Mouse (Mus musculus): ENCODE results near the gene Fut2. TPM values are rescaled to one million over a fixed set of nuclear protein-coding genes. Genes with fewer than 3 reads are reported as not detected.

The Fut2 gene
- polyA plus RNA-seq, 1 experiment from 2014 or later = 0.27 TPM

GRCm38 (mm10) chr7:45628364-45629294 lies 37.6 kb downstream of the Fut2 start:
- Histone ChIP-seq H3K9ac (replicated peaks; ENCODE audit: low read depth) (peak overlapping the region; percentile 66), H3K4me2 (replicated peaks; ENCODE audit: low read depth, low read length) (peak overlapping the region; percentile 89), H3K4me1 (ENCODE audit: insufficient read depth, low read depth, low read length) (peaks cover 8% of the 10 kb centered on the region; the same call in 1 of the 2 replicates), H3K4me3 (ENCODE audit: low read depth, low read length) (peak overlapping the region; percentile 58), H3K27me3 (replicated peaks; ENCODE audit: insufficient read depth, low read length) (no peaks in the 10 kb centered on the region), H3K36me3 (ENCODE audit: insufficient read depth, low read length) (0 out of 2 replicates have a peak, but pooled peaks cover 4% of the 10 kb centered on the region), H3K9me3 (ENCODE audit: low read length) (no peaks in the 10 kb centered on the region), H3K27ac (ENCODE audit: low read length) (peak overlapping the region; percentile 90)
- DNase-seq (ENCODE audit: low spot score) (peak; percentile 94), ATAC-seq (peak; percentile 85)
- no peak for TF ChIP-seq EP300 (IDR thresholded peaks at IDR 0.05)
- TF ChIP-seq CTCF (IDR thresholded peaks at IDR 0.05) = peak; percentile 88
- WGBS = 2% methylated on average over 87 of the region's 105 CpGs

GRCm38 (mm10) chr7:45627261-45627660 lies 38.9 kb downstream of the Fut2 start, which contains the start of gene Rasip1:
Rasip1 (plus strand) TSS chr7:45627488.
- DNase-seq (ENCODE audit: low spot score) (peak; percentile 83), ATAC-seq (peak; percentile 74)
- Histone ChIP-seq H3K4me3 (ENCODE audit: low read depth, low read length) (peak within 1 kb of the TSS; percentile 58), H3K27ac (ENCODE audit: low read length) (peak within 1 kb of the TSS; percentile 90), H3K9ac (replicated peaks; ENCODE audit: low read depth) (peak within 1 kb of the TSS; percentile 66), H3K9me3 (ENCODE audit: low read length) (no peaks in the 10 kb centered on the region), H3K4me2 (replicated peaks; ENCODE audit: low read depth, low read length) (peak within 1 kb of the TSS; percentile 89), H3K27me3 (replicated peaks; ENCODE audit: insufficient read depth, low read length) (no peaks in the 10 kb centered on the region), H3K36me3 (ENCODE audit: insufficient read depth, low read length) (no peaks in the 10 kb centered on the region), H3K4me1 (ENCODE audit: insufficient read depth, low read depth, low read length) (peaks cover 3% of the 10 kb centered on the region; the same call in 1 of the 2 replicates)
- TF ChIP-seq CTCF (IDR thresholded peaks at IDR 0.05) (no peak), EP300 (IDR thresholded peaks at IDR 0.05) (peak; percentile 59)
- WGBS = 64% methylated on average over 9 of the region's 9 CpGs

- Histone ChIP-seq H3K9me3 (ENCODE audit: low read length) (no peaks in the 10 kb centered on the region), H3K36me3 (ENCODE audit: insufficient read depth, low read length) (no peaks in the 10 kb centered on the region), H3K9ac (replicated peaks; ENCODE audit: low read depth) (no peak overlapping the region), H3K4me1 (ENCODE audit: insufficient read depth, low read depth, low read length) (no peaks in the 10 kb centered on the region), H3K4me2 (replicated peaks; ENCODE audit: low read depth, low read length) (no peak overlapping the region; the same call in 1 of the 2 replicates), H3K27ac (ENCODE audit: low read length) (peak overlapping the region; percentile 90), H3K27me3 (replicated peaks; ENCODE audit: insufficient read depth, low read length) (no peaks in the 10 kb centered on the region), H3K4me3 (ENCODE audit: low read depth, low read length) (no peak overlapping the region)
- 67% methylated on average over 7 of the region's 7 CpGs for WGBS
- DNase-seq (ENCODE audit: low spot score) (no peak), ATAC-seq (peak; percentile 11; the same call in 1 of the 2 replicates)
- no peak for TF ChIP-seq CTCF (IDR thresholded peaks at IDR 0.05)
- TF ChIP-seq EP300 (IDR thresholded peaks at IDR 0.05) = no peak
Measured at GRCm38 (mm10) chr7:45626571-45627076, 39.6 kb downstream of the Fut2 start.

GRCm38 (mm10) chr7:45625481-45625880 lies 40.7 kb downstream of the Fut2 start:
- Histone ChIP-seq H3K4me1 (ENCODE audit: insufficient read depth, low read depth, low read length) (no peaks in the 10 kb centered on the region), H3K4me2 (replicated peaks; ENCODE audit: low read depth, low read length) (no peak overlapping the region), H3K4me3 (ENCODE audit: low read depth, low read length) (no peak overlapping the region), H3K36me3 (ENCODE audit: insufficient read depth, low read length) (no peaks in the 10 kb centered on the region), H3K27me3 (replicated peaks; ENCODE audit: insufficient read depth, low read length) (no peaks in the 10 kb centered on the region), H3K27ac (ENCODE audit: low read length) (no peak overlapping the region), H3K9me3 (ENCODE audit: low read length) (no peaks in the 10 kb centered on the region), H3K9ac (replicated peaks; ENCODE audit: low read depth) (no peak overlapping the region)
- ATAC-seq (no peak), DNase-seq (ENCODE audit: low spot score) (no peak)
- 82% methylated on average over 8 of the region's 8 CpGs for WGBS
- TF ChIP-seq EP300 (IDR thresholded peaks at IDR 0.05) (no peak), CTCF (IDR thresholded peaks at IDR 0.05) (no peak)

- H3K4me1 ChIP-seq (ENCODE audit: insufficient read depth, low read depth, low read length) = no peaks in the 10 kb centered on the region
- ATAC-seq = no peak
- no peaks in the 10 kb centered on the region for H3K27me3 ChIP-seq (replicated peaks; ENCODE audit: insufficient read depth, low read length)
- WGBS = 61% methylated on average over 3 of the region's 3 CpGs
- TF ChIP-seq EP300 (IDR thresholded peaks at IDR 0.05) (no peak), CTCF (IDR thresholded peaks at IDR 0.05) (no peak)
- no peak overlapping the region for H3K4me3 ChIP-seq (ENCODE audit: low read depth, low read length)
- H3K4me2 ChIP-seq (replicated peaks; ENCODE audit: low read depth, low read length) = no peak overlapping the region
- H3K9me3 ChIP-seq (ENCODE audit: low read length) = no peaks in the 10 kb centered on the region
- H3K27ac ChIP-seq (ENCODE audit: low read length) = no peak overlapping the region
- no peak overlapping the region for H3K9ac ChIP-seq (replicated peaks; ENCODE audit: low read depth)
- H3K36me3 ChIP-seq (ENCODE audit: insufficient read depth, low read length) = no peaks in the 10 kb centered on the region
- DNase-seq (ENCODE audit: low spot score) = no peak
Measured at GRCm38 (mm10) chr7:45624718-45625117, 41.5 kb downstream of the Fut2 start.

GRCm38 (mm10) chr7:45623507-45623906 lies 42.7 kb downstream of the Fut2 start:
- Histone ChIP-seq H3K4me1 (ENCODE audit: insufficient read depth, low read depth, low read length) (no peaks in the 10 kb centered on the region), H3K9me3 (ENCODE audit: low read length) (no peaks in the 10 kb centered on the region), H3K4me3 (ENCODE audit: low read depth, low read length) (no peak overlapping the region), H3K27ac (ENCODE audit: low read length) (no peak overlapping the region), H3K9ac (replicated peaks; ENCODE audit: low read depth) (no peak overlapping the region), H3K27me3 (replicated peaks; ENCODE audit: insufficient read depth, low read length) (no peaks in the 10 kb centered on the region), H3K4me2 (replicated peaks; ENCODE audit: low read depth, low read length) (no peak overlapping the region), H3K36me3 (ENCODE audit: insufficient read depth, low read length) (no peaks in the 10 kb centered on the region)
- TF ChIP-seq EP300 (IDR thresholded peaks at IDR 0.05) = no peak
- TF ChIP-seq CTCF (IDR thresholded peaks at IDR 0.05) = no peak
- DNase-seq (ENCODE audit: low spot score) = no peak
- 94% methylated on average over 11 of the region's 11 CpGs for WGBS
- no peak for ATAC-seq
